In the genomic region with DNA sequence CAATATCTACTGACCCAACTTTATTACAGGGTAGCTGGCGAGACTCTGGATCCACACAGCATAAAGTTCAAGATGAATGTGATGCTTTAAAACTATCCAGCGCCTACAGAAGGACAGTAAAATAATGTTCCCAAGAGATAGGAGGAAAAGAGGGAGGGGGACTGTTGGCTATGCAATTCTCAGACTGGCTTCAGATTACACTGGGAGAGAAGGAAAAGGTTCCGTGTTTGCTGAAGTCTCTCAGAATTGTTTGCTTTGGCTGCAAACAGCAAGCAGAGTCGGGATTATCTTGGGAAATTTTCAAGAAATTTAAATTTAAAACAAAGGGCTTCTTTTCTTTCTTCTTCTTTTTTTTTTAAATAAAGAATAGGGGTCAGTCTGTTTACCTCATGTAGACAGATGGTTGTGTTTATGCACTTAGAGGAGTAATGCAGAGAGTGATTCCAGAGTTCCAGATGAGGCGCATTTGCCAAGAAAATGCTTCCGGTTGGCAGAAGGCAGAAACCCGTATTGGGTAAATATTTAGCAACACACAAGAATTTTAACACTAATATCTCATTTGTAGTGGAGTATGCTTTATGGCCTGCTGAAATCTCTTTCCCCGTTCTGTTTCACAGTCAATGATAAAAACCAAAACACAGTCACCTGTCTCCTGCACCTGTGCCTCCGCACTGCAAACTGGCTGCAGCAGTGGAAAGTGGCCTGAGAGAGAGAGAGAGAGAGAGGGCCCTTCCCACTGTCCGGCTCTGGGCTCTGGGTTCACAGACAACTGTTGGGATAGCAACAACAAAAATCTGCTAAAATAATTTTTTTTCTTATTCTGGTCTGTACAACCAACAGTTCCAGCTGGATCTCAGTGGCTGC, we compare ENCODE assay signal across 10 mouse cellular contexts.
DNase-seq lines count a peak whose midpoint lies in the region; ATAC-seq lines count a peak whose summit lies in the region.
"Had no signal": no experiment of that assay in that cellular context is flagged by ENCODE, and none has a peak within 500 bp of the region (broad histone marks: within the 10 kb centered on the region; RNA-seq: fewer than 3 reads in every experiment).

No protein-coding gene starts in this region.

- DNase-seq in cerebellum, adult 9-10 months = peak; percentile 4
- DNase-seq in cerebellum, adult 11-12 months = no peak
- DNase-seq in midbrain, embryonic 11.5 days (ENCODE audit: low spot score, missing footprints) = peak; percentile 35
- DNase-seq in heart, postnatal 36 days = peak; percentile 40 to 52
- DNase-seq: B cell, adult 2 months; embryo, embryonic 11 days had no signal

- no peak overlapping the region for H3K9ac ChIP-seq in midbrain, embryonic 11.5 days (ENCODE audit: low read length)
- no peak overlapping the region for H3K9ac ChIP-seq in midbrain, embryonic 15.5 days
- H3K9ac ChIP-seq in stomach, embryonic 14.5 days (replicated peaks; ENCODE audit: low read depth, low read length) = no peak overlapping the region

- H3K36me3 ChIP-seq in midbrain, embryonic 11.5 days (ENCODE audit: control insufficient read depth, insufficient read depth, low read length) = no peaks in the 10 kb centered on the region
- no peaks in the 10 kb centered on the region for H3K36me3 ChIP-seq in midbrain, embryonic 15.5 days (replicated peaks)
- no peaks in the 10 kb centered on the region for H3K36me3 ChIP-seq in stomach, embryonic 14.5 days (ENCODE audit: control insufficient read depth, insufficient read depth, low read length)

- no peak for ATAC-seq in midbrain, embryonic 11.5 days (ENCODE audit: low FRiP score)
- ATAC-seq in midbrain, embryonic 15.5 days (replicated peaks) = no peak
- 0 out of 2 replicates have a peak, but pooled peaks have one; percentile 33 for ATAC-seq in stomach, embryonic 14.5 days (ENCODE audit: insufficient number of reproducible peaks, insufficient read depth, low FRiP score, low read depth)
- ATAC-seq in erythroblast, adult 5-6 weeks (replicated peaks; ENCODE audit: low FRiP score, poor library complexity, severe bottlenecking) = no peak
- ATAC-seq in cerebellum, adult (ENCODE audit: insufficient number of reproducible peaks, low FRiP score, low TSS enrichment) = no peak

- no peaks in the 10 kb centered on the region for H3K4me1 ChIP-seq in midbrain, embryonic 11.5 days (ENCODE audit: control insufficient read depth, insufficient read depth, low read length)
- no peaks in the 10 kb centered on the region for H3K4me1 ChIP-seq in midbrain, embryonic 15.5 days
- H3K4me1 ChIP-seq in stomach, embryonic 14.5 days (ENCODE audit: control insufficient read depth, insufficient read depth, low read length) = peaks cover 18% of the 10 kb centered on the region; the same call in 1 of the 2 replicates

- 85% methylated on average over 10 of the region's 10 CpGs for WGBS in midbrain, embryonic 11.5 days
- 83% methylated on average over 10 of the region's 10 CpGs for WGBS in midbrain, embryonic 15.5 days
- WGBS in stomach, embryonic 14.5 days = 20% methylated on average over 10 of the region's 10 CpGs

- no peak overlapping the region for H3K4me2 ChIP-seq in midbrain, embryonic 11.5 days
- no peak overlapping the region for H3K4me2 ChIP-seq in midbrain, embryonic 15.5 days
- no peak overlapping the region for H3K4me2 ChIP-seq in stomach, embryonic 14.5 days (replicated peaks; ENCODE audit: low read depth, low read length)

- no peak overlapping the region for H3K4me3 ChIP-seq in midbrain, embryonic 11.5 days (ENCODE audit: low read depth, low read length)
- no peak overlapping the region for H3K4me3 ChIP-seq in midbrain, embryonic 15.5 days
- H3K4me3 ChIP-seq in stomach, embryonic 14.5 days (ENCODE audit: low read depth, low read length) = no peak overlapping the region

- H3K27ac ChIP-seq in midbrain, embryonic 11.5 days (ENCODE audit: low read depth, low read length) = no peak overlapping the region
- H3K27ac ChIP-seq in midbrain, embryonic 15.5 days = no peak overlapping the region
- H3K27ac ChIP-seq in stomach, embryonic 14.5 days (ENCODE audit: low read length) = peak overlapping the region; percentile 56; the same call in 1 of the 2 replicates

- intact Hi-C loops in heart, postnatal 36 days (cut with DNase I) = no loop called here

- no peaks in the 10 kb centered on the region for H3K27me3 ChIP-seq in midbrain, embryonic 11.5 days (ENCODE audit: control insufficient read depth, insufficient read depth, low read length)
- H3K27me3 ChIP-seq in midbrain, embryonic 15.5 days (replicated peaks) = no peaks in the 10 kb centered on the region
- H3K27me3 ChIP-seq in stomach, embryonic 14.5 days (ENCODE audit: control insufficient read depth, insufficient read depth, low read length) = no peaks in the 10 kb centered on the region

- H3K9me3 ChIP-seq in midbrain, embryonic 11.5 days (ENCODE audit: control insufficient read depth, low read length) = no peaks in the 10 kb centered on the region
- no peaks in the 10 kb centered on the region for H3K9me3 ChIP-seq in midbrain, embryonic 15.5 days
- no peaks in the 10 kb centered on the region for H3K9me3 ChIP-seq in stomach, embryonic 14.5 days (ENCODE audit: control insufficient read depth, low read depth, low read length)
